Mouse (Mus musculus) layer of hippocampus, postnatal 25 days (tissue): ENCODE data around the gene Ubqln1. TPM values are rescaled to one million over a fixed set of nuclear protein-coding genes. Genes with fewer than 3 reads are reported as not detected.
A peak's percentile ranks its signal among the peaks of the same experiment; 100 is the strongest.

Experiments used
- DNase-seq, 2 experiments: peaks; one replicate each; pipeline ENCODE4 v3.0.0; 2022; ENCODE audit warnings: mixed read lengths in 2 of 2, low spot score in 1 of 2; ENCODE audit errors: extremely low spot score in 1 of 2
- total RNA-seq, 2 experiments: library from RNA; stranded (reverse); gene quantifications; 2 replicates each; pipeline ENCODE4 v1.2.3; 2021

Gene Ubqln1
- total RNA-seq = 100 to 1,000 TPM; 136 to 145 TPM

GRCm38 (mm10) chr13:58215592-58216341 is at the start of gene Ubqln1:
Gene Ubqln1, minus strand, starts transcription at chr13:58215653.
- DNase-seq = peak; percentile 80 to 90

GRCm38 (mm10) chr13:58263546-58263945 is 48.1 kb upstream of the Ubqln1 start:
- no peak for DNase-seq

GRCm38 (mm10) chr13:58261674-58262073 is 46.2 kb upstream of the Ubqln1 start:
- no peak for DNase-seq

- DNase-seq = no peak
These were observed 37.8 kb upstream of the Ubqln1 start for GRCm38 (mm10) chr13:58253268-58253667.

- no peak for DNase-seq
These were observed 33.5 kb upstream of the Ubqln1 start for GRCm38 (mm10) chr13:58248957-58249356.

GRCm38 (mm10) chr13:58236536-58236935 is 21.1 kb upstream of the Ubqln1 start:
- DNase-seq = no peak

- DNase-seq = peak; percentile 7 to 8
These were observed 17.2 kb upstream of the Ubqln1 start for GRCm38 (mm10) chr13:58232611-58233010.

- no peak for DNase-seq
These were observed 16.6 kb upstream of the Ubqln1 start for GRCm38 (mm10) chr13:58232070-58232469.

GRCm38 (mm10) chr13:58228624-58229023 is 13.2 kb upstream of the Ubqln1 start:
- no peak for DNase-seq

GRCm38 (mm10) chr13:58225694-58226093 is 10.2 kb upstream of the Ubqln1 start:
- no peak for DNase-seq

- DNase-seq = no peak
These were observed 4.8 kb upstream of the Ubqln1 start for GRCm38 (mm10) chr13:58220206-58220605.

GRCm38 (mm10) chr13:58217536-58217935 is 2.1 kb upstream of the Ubqln1 start:
- DNase-seq = no peak

GRCm38 (mm10) chr13:58216395-58216794 is 942 bp upstream of the Ubqln1 start:
- DNase-seq = no peak

GRCm38 (mm10) chr13:58215253-58215591 is 231 bp downstream of the Ubqln1 start:
- DNase-seq = no peak

GRCm38 (mm10) chr13:58214346-58215252 is 854 bp downstream of the Ubqln1 start:
- peak in 1 of 2 experiments; percentile 10 for DNase-seq

- no peak for DNase-seq
These were observed 1.7 kb downstream of the Ubqln1 start for GRCm38 (mm10) chr13:58213801-58214200.

- DNase-seq = no peak
These were observed 2.9 kb downstream of the Ubqln1 start for GRCm38 (mm10) chr13:58212530-58212929.

- no peak for DNase-seq
These were observed 5.0 kb downstream of the Ubqln1 start for GRCm38 (mm10) chr13:58210441-58210840.

- DNase-seq = no peak
These were observed 9.4 kb downstream of the Ubqln1 start for GRCm38 (mm10) chr13:58206084-58206483.

- DNase-seq = no peak
These were observed 10.5 kb downstream of the Ubqln1 start for GRCm38 (mm10) chr13:58204986-58205385.

- no peak for DNase-seq
These were observed 11.3 kb downstream of the Ubqln1 start for GRCm38 (mm10) chr13:58204202-58204601.
